Mouse (Mus musculus) MEL (cell line): ENCODE data around the gene 1700023F06Rik. TPM values are rescaled to one million over a fixed set of nuclear protein-coding genes. Genes with fewer than 3 reads are reported as not detected.

Experiments used
- DNase-seq: peaks from one replicate; pipeline ENCODE4 v3.0.0; 2011; ENCODE audit warnings: low read depth, low spot score
- H3K27ac ChIP-seq: 2 replicates; pipeline ENCODE4 v1.5.1; 2012; ENCODE audit warnings: low read depth, mild to moderate bottlenecking, control low read depth, low read length, moderate library complexity; ENCODE audit not compliant: control insufficient read depth
- H3K27me3 ChIP-seq, 2 experiments: fragments of 150-350 bp in 1 of 2; sonication (generic) in 1 of 2; 2 replicates each; pipeline ENCODE4 v1.6.1; 2012; ENCODE audit warnings: low read length in 2 of 2, mild to moderate bottlenecking in 2 of 2, improper control_type of control experiment in 1 of 2, moderate library complexity in 1 of 2; ENCODE audit not compliant: insufficient read depth in 2 of 2, control insufficient read depth in 1 of 2
- H3K36me3 ChIP-seq, 2 experiments: 2 replicates each; pipeline ENCODE4 v1.6.1; 2012 to 2014; ENCODE audit warnings: low read length in 2 of 2, improper control_type of control experiment in 1 of 2, inconsistent platforms in 1 of 2, mild to moderate bottlenecking in 1 of 2; ENCODE audit not compliant: insufficient read depth in 2 of 2, control insufficient read depth in 1 of 2
- H3K4me1 ChIP-seq, 2 experiments: fragments of 150-350 bp in 1 of 2; sonication (generic) in 1 of 2; 2 replicates each; pipeline ENCODE4 v1.6.1; 2012; ENCODE audit warnings: low read length in 2 of 2, improper control_type of control experiment in 1 of 2, mild to moderate bottlenecking in 1 of 2; ENCODE audit not compliant: insufficient read depth in 2 of 2, control insufficient read depth in 1 of 2
- H3K4me3 ChIP-seq, 2 experiments: fragments of 150-350 bp in 1 of 2; sonication (generic) in 1 of 2; 2 replicates each; pipeline ENCODE4 v1.5.1; 2012; ENCODE audit warnings: low read depth in 2 of 2, low read length in 2 of 2, mild to moderate bottlenecking in 2 of 2, moderate library complexity in 2 of 2, control low read depth in 1 of 2, improper control_type of control experiment in 1 of 2; ENCODE audit not compliant: control insufficient read depth in 1 of 2, insufficient read depth in 1 of 2
- H3K79me2 ChIP-seq: 2 replicates; pipeline ENCODE4 v1.6.1; 2012; ENCODE audit warnings: mild to moderate bottlenecking, low read length, moderate library complexity; ENCODE audit not compliant: control insufficient read depth, poor library complexity, insufficient read depth
- H3K9ac ChIP-seq: 2 replicates; pipeline ENCODE4 v1.6.1; 2012; ENCODE audit warnings: low read depth, mild to moderate bottlenecking, control low read depth, low read length, moderate library complexity; ENCODE audit not compliant: control insufficient read depth, poor library complexity, severe bottlenecking
- H3K9me3 ChIP-seq: fragments of 150-350 bp; sonication (generic); replicated peaks from 2 replicates; pipeline ENCODE4 v1.6.1; 2012; ENCODE audit warnings: mild to moderate bottlenecking, low read length, improper control_type of control experiment, moderate library complexity; ENCODE audit not compliant: insufficient read depth
- CHD1 ChIP-seq: IDR thresholded peaks from 2 replicates; pipeline ENCODE4 v1.6.1; 2012; ENCODE audit warnings: low read depth, mild to moderate bottlenecking, inconsistent platforms, low read length, improper control_type of control experiment
- CTCF ChIP-seq, 3 experiments: IDR thresholded peaks in 2 of 3; conservative IDR thresholded peaks in 1 of 3; 2 replicates each; pipeline ENCODE4 v1.5.1; 2011 to 2012; ENCODE audit warnings: low read length in 3 of 3, low read depth in 2 of 3, mild to moderate bottlenecking in 2 of 3, improper control_type of control experiment in 1 of 3, inconsistent platforms in 1 of 3, mixed read lengths in 1 of 3, moderate library complexity in 1 of 3; ENCODE audit not compliant: control insufficient read depth in 1 of 3, insufficient read depth in 1 of 3, poor library complexity in 1 of 3, severe bottlenecking in 1 of 3
- GATA1 ChIP-seq: IDR thresholded peaks from 2 replicates; pipeline ENCODE4 v1.6.1; 2011; ENCODE audit warnings: low read depth, low read length, improper control_type of control experiment
- HCFC1 ChIP-seq: IDR thresholded peaks from 2 replicates; pipeline ENCODE4 v1.6.1; 2012; ENCODE audit warnings: low read depth, mild to moderate bottlenecking, inconsistent platforms, low read length, improper control_type of control experiment, moderate library complexity
- JUND ChIP-seq: IDR thresholded peaks from 2 replicates; pipeline ENCODE4 v1.6.1; 2011; ENCODE audit warnings: low read depth, mild to moderate bottlenecking, improper control_type of control experiment, low read length
- KAT2A ChIP-seq: conservative IDR thresholded peaks from 2 replicates; pipeline ENCODE4 v1.6.1; 2012; ENCODE audit warnings: low read depth, low read length, improper control_type of control experiment, inconsistent platforms
- MAZ ChIP-seq: IDR thresholded peaks from 2 replicates; pipeline ENCODE4 v1.6.1; 2012; ENCODE audit warnings: low read depth, mild to moderate bottlenecking, inconsistent platforms, low read length, improper control_type of control experiment
- MYB ChIP-seq: IDR thresholded peaks from 2 replicates; pipeline ENCODE4 v1.6.1; 2011; ENCODE audit warnings: mild to moderate bottlenecking, low read depth, low read length, improper control_type of control experiment
- NRF1 ChIP-seq: IDR thresholded peaks from 2 replicates; pipeline ENCODE4 v1.6.1; 2014; ENCODE audit warnings: low read depth, mild to moderate bottlenecking, inconsistent platforms, low read length, improper control_type of control experiment, moderate library complexity; ENCODE audit not compliant: poor library complexity, insufficient read depth, severe bottlenecking
- POLR2A ChIP-seq, 2 experiments: IDR thresholded peaks; 2 replicates each; pipeline ENCODE4 v1.6.1; 2011 to 2012; ENCODE audit warnings: low read length in 2 of 2, mild to moderate bottlenecking in 2 of 2, control low read depth in 1 of 2, improper control_type of control experiment in 1 of 2, low read depth in 1 of 2, moderate library complexity in 1 of 2; ENCODE audit not compliant: control insufficient read depth in 1 of 2, insufficient read depth in 1 of 2, poor library complexity in 1 of 2
- RAD21 ChIP-seq: IDR thresholded peaks from 2 replicates; pipeline ENCODE4 v1.6.1; 2011; ENCODE audit warnings: mild to moderate bottlenecking, low read depth, low read length, improper control_type of control experiment
- RCOR1 ChIP-seq: IDR thresholded peaks from 2 replicates; pipeline ENCODE4 v1.6.1; 2012; ENCODE audit warnings: low read depth, mild to moderate bottlenecking, inconsistent platforms, low read length, improper control_type of control experiment
- SMC3 ChIP-seq: IDR thresholded peaks from 2 replicates; pipeline ENCODE4 v1.6.1; 2011; ENCODE audit warnings: low read depth, low read length, improper control_type of control experiment
- TBP ChIP-seq: IDR thresholded peaks from 2 replicates; pipeline ENCODE4 v1.8.0; 2011; ENCODE audit warnings: low read depth, low read length, improper control_type of control experiment
- ZC3H11A ChIP-seq: IDR thresholded peaks from 2 replicates; pipeline ENCODE4 v1.6.1; 2012; ENCODE audit warnings: low read depth, mild to moderate bottlenecking, inconsistent platforms, low read length, improper control_type of control experiment
- ZNF384 ChIP-seq: IDR thresholded peaks from 2 replicates; pipeline ENCODE4 v1.6.1; 2012; ENCODE audit warnings: low read depth, mild to moderate bottlenecking, inconsistent platforms, low read length, improper control_type of control experiment
- polyA plus RNA-seq, 2 experiments: library from polyadenylated mRNA; stranded (reverse) in 1 of 2; unstranded in 1 of 2; fragments of >175 nt in 1 of 2; fragments of >200 nt in 1 of 2; gene quantifications; 2 replicates each; pipeline versions ENCODE4 v1.2.1 to v1.2.4; 2012; ENCODE audit warnings: low replicate concordance in 2 of 2, low read depth in 1 of 2; ENCODE audit not compliant: insufficient read length in 2 of 2, insufficient read depth in 1 of 2, missing spikeins in 1 of 2
- total RNA-seq: library from RNA; depleted of rRNA; stranded (reverse); fragments of 300-350 nt; gene quantifications from 2 replicates; pipeline ENCODE4 v1.2.3, GENCODE M21; 2012

The 1700023F06Rik gene
- total and polyA plus RNA-seq, 3 experiments: not detected

DNA sequence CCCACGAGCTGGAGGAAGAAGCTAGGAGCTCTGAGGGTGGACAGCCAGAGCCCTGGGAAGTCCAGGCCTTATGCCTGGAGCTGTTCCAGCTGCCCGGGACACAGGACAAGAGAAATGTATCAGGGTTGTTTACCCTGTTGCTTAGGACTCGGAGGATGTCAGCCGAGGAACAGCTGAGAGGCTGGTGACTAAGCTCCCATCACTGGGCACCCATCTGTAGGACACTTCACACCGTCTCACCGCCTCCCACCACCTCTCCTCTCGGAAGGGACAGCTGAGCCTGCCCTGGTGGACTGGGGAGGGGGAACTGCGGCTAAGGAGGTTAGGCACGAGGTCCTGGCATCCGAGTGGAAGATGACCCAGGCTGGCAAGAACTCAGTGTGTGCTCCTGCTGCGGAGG lies 27.3 kb upstream of the 1700023F06Rik start:
- no peaks in the 10 kb centered on the region for H3K79me2 ChIP-seq
- TF ChIP-seq MAZ (no peak), NRF1 (no peak)
- H3K9ac ChIP-seq: no peak overlapping the region
- H3K27ac ChIP-seq: no peak overlapping the region
- H3K27me3 ChIP-seq: no peaks in the 10 kb centered on the region
- DNase-seq: no peak
- no peaks in the 10 kb centered on the region for H3K9me3 ChIP-seq
- H3K36me3 ChIP-seq: no peaks in the 10 kb centered on the region
- no peaks in the 10 kb centered on the region for H3K4me1 ChIP-seq
- no peak overlapping the region for H3K4me3 ChIP-seq

DNA sequence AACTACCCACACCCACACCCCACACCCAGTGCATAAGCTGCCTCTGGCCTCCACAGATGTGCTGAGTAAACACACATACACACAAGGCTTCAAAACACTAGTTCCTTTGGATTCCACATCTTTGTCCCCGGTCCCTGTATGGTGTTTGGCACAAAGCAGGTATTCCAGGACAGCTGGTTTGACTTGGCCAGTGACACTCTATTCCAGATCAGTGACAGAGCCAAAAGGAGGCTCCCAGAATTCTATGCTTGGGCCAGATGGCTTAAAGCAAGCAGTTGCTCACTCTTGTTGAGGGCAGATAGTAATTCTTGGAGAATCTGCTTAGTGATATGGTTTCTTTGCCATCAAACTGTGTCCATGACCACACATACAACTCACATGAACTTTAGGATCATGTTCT lies 26.1 kb upstream of the 1700023F06Rik start:
- TF ChIP-seq RAD21 (no peak), GATA1 (no peak), HCFC1 (no peak), ZNF384 (no peak), CHD1 (no peak), MYB (no peak)
- H3K4me3 ChIP-seq: no peak overlapping the region
- no peaks in the 10 kb centered on the region for H3K9me3 ChIP-seq
- H3K4me1 ChIP-seq: no peaks in the 10 kb centered on the region
- DNase-seq: no peak
- H3K9ac ChIP-seq: no peak overlapping the region
- no peaks in the 10 kb centered on the region for H3K27me3 ChIP-seq
- no peaks in the 10 kb centered on the region for H3K79me2 ChIP-seq
- H3K36me3 ChIP-seq: no peaks in the 10 kb centered on the region
- H3K27ac ChIP-seq: no peak overlapping the region

GRCm38 (mm10) chr11:103232966-103233365 lies 24.6 kb upstream of the 1700023F06Rik start:
- Histone ChIP-seq H3K27me3 (no peaks in the 10 kb centered on the region), H3K9me3 (no peaks in the 10 kb centered on the region), H3K4me1 (no peaks in the 10 kb centered on the region), H3K9ac (no peak overlapping the region), H3K4me3 (no peak overlapping the region), H3K79me2 (no peaks in the 10 kb centered on the region), H3K36me3 (no peaks in the 10 kb centered on the region), H3K27ac (no peak overlapping the region)
- peak; percentile 80 for DNase-seq
- TF ChIP-seq SMC3 (peak; percentile 98), RCOR1 (no peak), POLR2A (IDR thresholded peaks at IDR 0.05; ENCODE audit: control insufficient read depth in 1 of 2, insufficient read depth in 1 of 2, low read depth in 1 of 2, low read length in 2 of 2, poor library complexity in 1 of 2) (no peak), CHD1 (no peak), KAT2A (no peak), RAD21 (peak; percentile 77), TBP (no peak), JUND (no peak), CTCF (IDR thresholded peaks at IDR 0.05 in 2 of 3, conservative IDR thresholded peaks at IDR 0.05 in 1 of 3; ENCODE audit: control insufficient read depth in 1 of 3, insufficient read depth in 1 of 3, low read depth in 2 of 3, low read length in 3 of 3, poor library complexity in 1 of 3, severe bottlenecking in 1 of 3) (peak; percentile 91 to 99 (median 97)), ZC3H11A (peak; percentile 78)
